Mouse (Mus musculus) stomach, embryonic 15.5 days (tissue): Measurements from ENCODE around the gene Pou2f2. TPM values are rescaled to one million over a fixed set of nuclear protein-coding genes. Genes with fewer than 3 reads are reported as not detected.

Experiments used
- ATAC-seq: fragments of 200-750 bp; cut with Nextera tagmentation; 2 replicates; pipeline ENCODE4 v1.8.0; 2017; ENCODE audit warnings: low read depth, moderate number of reproducible peaks, moderate TSS enrichment; ENCODE audit not compliant: insufficient read depth, low FRiP score
- H3K27ac ChIP-seq: fragments of 300-500 bp; sonication (generic); 2 replicates; pipeline ENCODE4 v1.5.1; 2015; ENCODE audit warnings: mild to moderate bottlenecking, inconsistent platforms
- H3K27me3 ChIP-seq: fragments of 300-500 bp; sonication (generic); replicated peaks from 2 replicates; pipeline ENCODE4 v1.6.1; 2015; ENCODE audit warnings: inconsistent platforms
- H3K36me3 ChIP-seq: fragments of 300-500 bp; sonication (generic); 2 replicates; pipeline ENCODE4 v1.6.1; 2015; ENCODE audit warnings: inconsistent platforms
- H3K4me1 ChIP-seq: fragments of 300-500 bp; sonication (generic); 2 replicates; pipeline ENCODE4 v1.6.1; 2015; ENCODE audit warnings: inconsistent platforms
- H3K4me2 ChIP-seq: fragments of 300-500 bp; sonication (generic); 2 replicates; pipeline ENCODE4 v1.6.1; 2015; ENCODE audit warnings: mild to moderate bottlenecking, inconsistent platforms
- H3K4me3 ChIP-seq: fragments of 300-500 bp; sonication (generic); replicated peaks from 2 replicates; pipeline ENCODE4 v1.5.1; 2015; ENCODE audit warnings: inconsistent platforms
- H3K9ac ChIP-seq: fragments of 300-500 bp; sonication (generic); 2 replicates; pipeline ENCODE4 v1.6.1; 2015; ENCODE audit warnings: inconsistent platforms
- H3K9me3 ChIP-seq: fragments of 300-500 bp; sonication (generic); 2 replicates; pipeline ENCODE4 v1.6.1; 2016; ENCODE audit warnings: inconsistent platforms
- WGBS: fragments of 180-500 bp; shearing (Covaris S2); methylation state at CpG from one replicate; pipeline ENCODE4 v1.1.7; 2015; 5-methylcytosine and 5-hydroxymethylcytosine counted together
- polyA plus RNA-seq: library from polyadenylated mRNA; unstranded; fragments of >200 nt; fragmentation: Nextera tagmentation; extraction: Ambion mirVana; gene quantifications from 2 replicates; pipeline ENCODE4 v1.2.1, GENCODE M21; 2015

Gene Pou2f2
- polyA plus RNA-seq, 1 experiment from 2014 or later = 1.4 TPM

DNA sequence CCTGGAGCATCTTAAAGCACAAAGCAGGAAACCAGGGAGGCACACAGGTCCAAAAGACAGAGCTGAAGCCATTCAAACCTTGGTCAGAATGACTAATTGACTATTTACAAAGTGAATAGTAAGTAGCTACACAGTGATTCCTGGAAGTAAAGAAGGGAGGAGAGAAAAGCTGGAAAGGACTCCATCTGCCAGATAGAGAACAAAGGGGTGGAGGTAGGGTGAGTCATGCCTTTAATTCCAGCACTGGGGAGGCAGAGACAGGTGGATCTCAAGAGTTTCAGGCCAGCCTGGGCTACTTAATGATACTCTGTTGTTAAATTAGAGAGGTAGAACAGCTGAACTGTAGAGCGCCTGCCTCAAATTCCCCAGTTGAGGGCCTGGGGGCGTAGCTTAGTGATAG lies 34.6 kb upstream of the Pou2f2 start:
- H3K4me2 ChIP-seq = no peak overlapping the region
- no peak overlapping the region for H3K9ac ChIP-seq
- H3K27ac ChIP-seq = no peak overlapping the region
- no peaks in the 10 kb centered on the region for H3K9me3 ChIP-seq
- ATAC-seq = no peak
- 96% methylated on average over 2 of the region's 2 CpGs for WGBS
- H3K4me3 ChIP-seq = no peak overlapping the region
- no peaks in the 10 kb centered on the region for H3K27me3 ChIP-seq
- peaks cover 19% of the 10 kb centered on the region; the same call in 1 of the 2 replicates for H3K4me1 ChIP-seq
- H3K36me3 ChIP-seq = 0 out of 2 replicates have a peak, but pooled peaks cover 3% of the 10 kb centered on the region

GRCm38 (mm10) chr7:25213099-25213498 lies 33.6 kb upstream of the Pou2f2 start:
- H3K9me3 ChIP-seq = no peaks in the 10 kb centered on the region
- 69% methylated on average over 3 of the region's 3 CpGs for WGBS

DNA sequence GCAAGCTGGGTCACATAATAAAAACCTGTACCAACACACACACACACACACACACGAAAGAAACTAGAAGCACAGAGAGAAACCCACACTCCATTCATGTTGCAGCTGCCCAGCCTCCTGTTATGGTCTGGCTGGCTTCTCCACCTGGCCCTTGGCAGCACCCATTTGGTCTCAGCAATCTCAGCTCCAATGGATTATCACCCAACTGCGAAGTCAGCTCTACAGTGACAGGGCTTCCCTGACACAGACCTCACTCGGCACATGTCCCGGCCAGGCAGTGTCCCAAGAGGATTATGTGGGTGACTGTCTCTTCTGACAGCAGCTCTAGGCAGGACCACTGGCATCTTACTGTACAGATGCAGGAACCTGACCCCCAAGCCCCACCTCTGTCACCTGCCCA lies 31.0 kb upstream of the Pou2f2 start:
- ATAC-seq = no peak
- Histone ChIP-seq H3K4me2 (no peak overlapping the region), H3K27ac (no peak overlapping the region), H3K27me3 (no peaks in the 10 kb centered on the region), H3K4me3 (no peak overlapping the region), H3K36me3 (0 out of 2 replicates have a peak, but pooled peaks cover 7% of the 10 kb centered on the region), H3K9me3 (no peaks in the 10 kb centered on the region), H3K9ac (no peak overlapping the region), H3K4me1 (peaks cover 4% of the 10 kb centered on the region; the same call in 1 of the 2 replicates)
- WGBS = 83% methylated on average over 4 of the region's 4 CpGs

More at GRCm38 (mm10) chr7:25213099-25213498, 33.6 kb upstream of the Pou2f2 start:
- no peak for ATAC-seq
- Histone ChIP-seq H3K27ac (no peak overlapping the region), H3K4me2 (no peak overlapping the region), H3K9ac (no peak overlapping the region), H3K27me3 (no peaks in the 10 kb centered on the region), H3K36me3 (0 out of 2 replicates have a peak, but pooled peaks cover 3% of the 10 kb centered on the region), H3K4me1 (peaks cover 8% of the 10 kb centered on the region; the same call in 1 of the 2 replicates), H3K4me3 (no peak overlapping the region)

- H3K36me3 ChIP-seq = 0 out of 2 replicates have a peak, but pooled peaks cover 7% of the 10 kb centered on the region
- 64% methylated on average over 3 of the region's 3 CpGs for WGBS
- H3K27ac ChIP-seq = peak overlapping the region; percentile 23; the same call in 1 of the 2 replicates
- H3K27me3 ChIP-seq = no peaks in the 10 kb centered on the region
- peaks cover 5% of the 10 kb centered on the region; the same call in 1 of the 2 replicates for H3K4me1 ChIP-seq
- peak; percentile 51; the same call in 1 of the 2 replicates for ATAC-seq
- no peak overlapping the region for H3K4me2 ChIP-seq
- H3K4me3 ChIP-seq = no peak overlapping the region
- no peak overlapping the region for H3K9ac ChIP-seq
- no peaks in the 10 kb centered on the region for H3K9me3 ChIP-seq
These were observed 29.7 kb upstream of the Pou2f2 start for GRCm38 (mm10) chr7:25209161-25209622.

- Histone ChIP-seq H3K27ac (no peak overlapping the region), H3K4me2 (no peak overlapping the region), H3K4me3 (no peak overlapping the region), H3K9me3 (no peaks in the 10 kb centered on the region), H3K36me3 (0 out of 2 replicates have a peak, but pooled peaks cover 9% of the 10 kb centered on the region), H3K4me1 (peaks cover 5% of the 10 kb centered on the region; the same call in 1 of the 2 replicates), H3K9ac (no peak overlapping the region), H3K27me3 (no peaks in the 10 kb centered on the region)
- 80% methylated on average over 16 of the region's 16 CpGs for WGBS
- ATAC-seq = no peak
These were observed 26.7 kb upstream of the Pou2f2 start for GRCm38 (mm10) chr7:25206094-25206830.

- Histone ChIP-seq H3K27me3 (no peaks in the 10 kb centered on the region), H3K4me3 (no peak overlapping the region), H3K27ac (0 out of 2 replicates have a peak overlapping the region, but pooled peaks have one; percentile 22), H3K4me1 (peaks cover 5% of the 10 kb centered on the region; the same call in 1 of the 2 replicates), H3K9ac (no peak overlapping the region), H3K36me3 (0 out of 2 replicates have a peak, but pooled peaks cover 9% of the 10 kb centered on the region), H3K4me2 (no peak overlapping the region), H3K9me3 (no peaks in the 10 kb centered on the region)
- 71% methylated on average over 16 of the region's 16 CpGs for WGBS
- no peak for ATAC-seq
These were observed 26.0 kb upstream of the Pou2f2 start for GRCm38 (mm10) chr7:25205355-25206093.

GRCm38 (mm10) chr7:25203624-25204023 lies 24.1 kb upstream of the Pou2f2 start:
- no peaks in the 10 kb centered on the region for H3K9me3 ChIP-seq
- H3K27me3 ChIP-seq = no peaks in the 10 kb centered on the region
- WGBS = 82% methylated on average over 19 of the region's 20 CpGs
- H3K4me1 ChIP-seq = peaks cover 5% of the 10 kb centered on the region; the same call in 1 of the 2 replicates
- no peak overlapping the region for H3K4me2 ChIP-seq
- ATAC-seq = no peak
- no peak overlapping the region for H3K4me3 ChIP-seq
- H3K9ac ChIP-seq = no peak overlapping the region
- H3K27ac ChIP-seq = no peak overlapping the region
- 0 out of 2 replicates have a peak, but pooled peaks cover 9% of the 10 kb centered on the region for H3K36me3 ChIP-seq

DNA sequence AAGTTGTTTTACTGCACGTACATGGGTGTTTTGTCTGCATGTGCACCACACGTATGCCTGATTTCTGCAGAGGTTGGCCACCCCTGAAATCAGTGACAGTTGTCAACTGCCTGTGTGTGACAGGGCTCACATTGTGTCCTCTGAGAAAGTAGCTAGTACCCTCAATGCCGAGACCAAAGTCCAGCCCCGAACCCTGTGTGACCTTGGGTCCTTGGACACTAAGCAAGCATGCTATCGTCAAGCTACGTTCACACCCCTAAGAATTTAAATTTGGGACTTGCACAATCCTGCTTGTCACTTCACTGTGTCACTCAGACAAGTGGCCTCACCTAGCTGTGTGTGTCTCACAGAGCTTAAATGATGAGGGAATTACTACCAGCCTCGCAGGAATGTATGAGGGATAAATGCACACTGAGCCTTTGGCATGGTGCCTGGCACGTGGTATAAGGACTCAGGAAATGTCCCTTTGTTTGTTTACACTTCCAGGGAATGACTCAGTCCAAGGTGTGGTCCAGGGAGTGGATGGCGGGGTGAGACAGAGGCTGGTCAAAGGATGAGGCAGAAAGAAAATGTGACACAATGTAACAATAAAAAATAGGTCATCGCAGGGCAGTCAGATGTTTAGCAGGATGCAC lies 18.0 kb upstream of the Pou2f2 start:
- 50% methylated on average over 10 of the region's 10 CpGs for WGBS

DNA sequence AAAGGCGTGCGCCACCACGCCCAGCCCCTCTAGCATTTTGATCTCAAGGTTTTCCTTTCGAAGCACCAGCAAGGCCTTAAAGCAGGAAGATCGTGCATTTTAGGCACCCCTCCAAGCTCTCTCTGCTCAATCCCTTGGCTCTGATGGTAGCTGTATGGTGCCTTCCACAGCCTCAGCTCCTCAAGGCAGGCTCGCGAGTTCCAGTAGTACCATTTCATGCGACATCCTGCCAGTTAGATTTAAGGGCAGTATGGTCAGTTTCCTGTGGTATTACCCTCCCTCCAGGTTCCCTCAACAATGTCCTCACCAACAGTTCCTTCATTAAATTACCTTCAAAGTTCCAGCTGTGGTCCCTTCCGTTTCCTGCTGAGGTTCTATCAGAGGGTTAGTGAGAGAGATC lies 16.6 kb upstream of the Pou2f2 start:
- H3K4me3 ChIP-seq = no peak overlapping the region
- H3K9ac ChIP-seq = no peak overlapping the region
- H3K4me1 ChIP-seq = peaks cover 7% of the 10 kb centered on the region; the same call in 1 of the 2 replicates
- no peak for ATAC-seq
- H3K36me3 ChIP-seq = no peaks in the 10 kb centered on the region
- H3K9me3 ChIP-seq = no peaks in the 10 kb centered on the region
- H3K27me3 ChIP-seq = no peaks in the 10 kb centered on the region
- no peak overlapping the region for H3K4me2 ChIP-seq
- WGBS = 83% methylated on average over 9 of the region's 9 CpGs
- no peak overlapping the region for H3K27ac ChIP-seq

More for the DNA sequence above, 18.0 kb upstream of the Pou2f2 start:
- Histone ChIP-seq H3K36me3 (no peaks in the 10 kb centered on the region), H3K27ac (no peak overlapping the region), H3K4me1 (peaks cover 7% of the 10 kb centered on the region; the same call in 1 of the 2 replicates), H3K9me3 (no peaks in the 10 kb centered on the region), H3K4me2 (0 out of 2 replicates have a peak overlapping the region, but pooled peaks have one; percentile 11), H3K4me3 (no peak overlapping the region), H3K9ac (no peak overlapping the region), H3K27me3 (no peaks in the 10 kb centered on the region)
- ATAC-seq = peak; percentile 77

DNA sequence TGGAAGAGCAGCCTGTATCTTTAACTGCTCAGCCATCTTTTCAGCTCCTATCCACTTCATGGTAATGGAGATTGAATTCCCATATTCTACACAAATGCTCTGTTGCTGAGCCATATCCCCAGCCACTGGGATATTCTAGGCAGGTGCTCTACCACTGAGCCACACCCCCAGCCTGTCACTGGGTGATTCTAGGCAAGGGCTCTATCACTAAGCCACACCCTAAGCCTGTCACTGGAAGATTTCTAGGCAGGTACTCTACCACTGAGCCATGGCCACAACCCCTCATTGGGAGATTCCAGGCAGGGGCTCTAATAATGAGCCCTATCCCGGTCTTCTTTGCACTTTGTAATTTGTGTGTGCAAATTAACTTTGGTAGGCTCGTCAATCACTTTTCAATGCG lies 15.6 kb upstream of the Pou2f2 start:
- whole genome bisulfite sequencing = 63% methylated on average over 3 of the region's 3 CpGs
- H3K4me3 ChIP-seq = no peak overlapping the region
- no peaks in the 10 kb centered on the region for H3K27me3 ChIP-seq
- H3K27ac ChIP-seq = no peak overlapping the region
- H3K9ac ChIP-seq = no peak overlapping the region
- no peaks in the 10 kb centered on the region for H3K9me3 ChIP-seq
- H3K4me1 ChIP-seq = peaks cover 7% of the 10 kb centered on the region; the same call in 1 of the 2 replicates
- peak; percentile 77; the same call in 1 of the 2 replicates for ATAC-seq
- no peaks in the 10 kb centered on the region for H3K36me3 ChIP-seq
- H3K4me2 ChIP-seq = no peak overlapping the region

GRCm38 (mm10) chr7:25192110-25192509 lies 12.6 kb upstream of the Pou2f2 start:
- Histone ChIP-seq H3K9me3 (no peaks in the 10 kb centered on the region), H3K36me3 (no peaks in the 10 kb centered on the region), H3K9ac (no peak overlapping the region), H3K4me1 (no peaks in the 10 kb centered on the region), H3K27ac (no peak overlapping the region), H3K27me3 (no peaks in the 10 kb centered on the region), H3K4me2 (no peak overlapping the region), H3K4me3 (no peak overlapping the region)
- no peak for ATAC-seq
- 74% methylated on average over 8 of the region's 8 CpGs for WGBS
